Mouse (Mus musculus) embryonic fibroblast, embryonic 13.5 days (primary cell): Measurements from ENCODE around the gene Robo3.

Source experiments
- CTCF ChIP-seq: IDR thresholded peaks from 2 replicates; pipeline ENCODE4 v1.5.1; 2011; ENCODE audit warnings: mild to moderate bottlenecking, control low read depth, low read length, moderate library complexity, borderline replicate concordance; ENCODE audit not compliant: insufficient read depth
- POLR2A ChIP-seq: IDR thresholded peaks from 2 replicates; pipeline ENCODE4 v1.6.1; 2011; ENCODE audit warnings: low read depth, mild to moderate bottlenecking, control low read depth, low read length, moderate library complexity

DNA sequence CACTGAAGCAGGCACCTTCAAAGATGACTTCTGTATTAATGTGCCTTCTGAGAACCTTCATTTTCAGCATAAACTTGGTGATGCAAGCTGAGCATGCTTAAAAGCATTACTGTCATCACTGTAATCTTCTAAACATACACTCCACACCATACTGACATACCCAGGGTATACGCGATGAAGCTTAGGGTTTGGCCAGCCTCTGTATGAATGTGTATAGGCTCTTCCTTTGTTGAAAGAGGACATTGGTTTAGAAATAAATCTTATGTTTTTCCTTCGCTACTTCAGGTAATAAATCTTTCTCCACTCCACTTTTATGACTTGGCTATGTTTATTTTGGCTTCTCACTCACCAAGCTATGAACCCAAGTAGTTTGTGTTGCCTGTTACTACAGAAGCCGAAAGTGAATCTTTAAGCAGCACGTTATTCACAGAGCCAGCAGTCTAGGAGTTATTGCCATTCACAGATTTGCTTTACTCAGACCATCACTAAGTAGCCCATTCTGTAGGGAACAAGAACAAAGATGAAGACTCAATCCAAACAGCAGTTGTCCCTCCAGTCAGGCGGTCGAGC is 61.7 kb downstream of the Robo3 start:
- TF ChIP-seq CTCF (no peak), POLR2A (no peak)
